Mouse (Mus musculus) mouse embryonic stem cell (cell line): ENCODE data around the gene 1110008L16Rik.
"Not testable (repeated sequence)": the region's sequence is repeated elsewhere in the genome, so short reads cannot be mapped to it uniquely, and the experiment has no call there.

Experiments
- in situ Hi-C, 2 experiments: fragments of 300-500 bp; cut with MboI; formaldehyde crosslinking; loops; 1 replicate in 1 of 2; 3 replicates in 1 of 2; pipeline ENCODE4 v1.14.3; 2019 to 2020; ENCODE audit warnings: low sequenced_read_pairs in 2 of 2, low pct_unique_long_range_greater_than_20kb in 1 of 2, mixed read lengths in 1 of 2; ENCODE audit not compliant: unreplicated experiment in 1 of 2

The 1110008L16Rik gene

GRCm38 (mm10) chr12:55299336-55299735, at the start of gene 1110008L16Rik:
Gene 1110008L16Rik, plus strand, starts transcription at chr12:55299577.
- in situ Hi-C loops = no loop called here

- in situ Hi-C loops = not testable (repeated sequence)
Observed at GRCm38 (mm10) chr12:55261950-55262349, 37.4 kb upstream of the 1110008L16Rik start.

GRCm38 (mm10) chr12:55263385-55263784, 36.0 kb upstream of the 1110008L16Rik start:
- in situ Hi-C loops = not testable (repeated sequence)

- in situ Hi-C loops = no loop called here
Observed at GRCm38 (mm10) chr12:55272243-55272642, 27.1 kb upstream of the 1110008L16Rik start.

- in situ Hi-C loops = not testable (repeated sequence)
Observed at GRCm38 (mm10) chr12:55277583-55277982, 21.8 kb upstream of the 1110008L16Rik start.

GRCm38 (mm10) chr12:55298112-55298511, 1.3 kb upstream of the 1110008L16Rik start:
- in situ Hi-C loops = no loop called here

- in situ Hi-C loops = no loop called here
Observed at GRCm38 (mm10) chr12:55300820-55301351, 1.5 kb downstream of the 1110008L16Rik start.

GRCm38 (mm10) chr12:55301472-55302300, 2.3 kb downstream of the 1110008L16Rik start:
- in situ Hi-C loops = no loop called here

- in situ Hi-C loops = no loop called here
Observed at GRCm38 (mm10) chr12:55302485-55303441, 3.4 kb downstream of the 1110008L16Rik start, which contains the start of gene Ppp2r3c. Gene Ppp2r3c, minus strand, starts transcription at chr12:55302998.

- in situ Hi-C loops = no loop called here
Observed at GRCm38 (mm10) chr12:55306371-55306770, 7.0 kb downstream of the 1110008L16Rik start.

GRCm38 (mm10) chr12:55307566-55307965, 8.2 kb downstream of the 1110008L16Rik start:
- in situ Hi-C loops = no loop called here

- in situ Hi-C loops = no loop called here
Observed at GRCm38 (mm10) chr12:55308731-55309130, 9.4 kb downstream of the 1110008L16Rik start.

- in situ Hi-C loops = no loop called here
Observed at GRCm38 (mm10) chr12:55309501-55309900, 10.1 kb downstream of the 1110008L16Rik start.

- in situ Hi-C loops = loop anchor here in 1 of 2 experiments (10.0 kb wide), 1 partner anchor 193 kb away; no protein-coding TSS in a partner anchor
Observed at GRCm38 (mm10) chr12:55311841-55312240, 12.5 kb downstream of the 1110008L16Rik start.

GRCm38 (mm10) chr12:55313901-55314300, 14.5 kb downstream of the 1110008L16Rik start:
- in situ Hi-C loops = loop anchor here in 1 of 2 experiments (10.0 kb wide), 1 partner anchor 191 kb away; no protein-coding TSS in a partner anchor

- in situ Hi-C loops = loop anchor here (5.0 to 10.0 kb wide), 2 partner anchors 182 to 190 kb away; no protein-coding TSS in a partner anchor
Observed at GRCm38 (mm10) chr12:55315192-55315591, 15.8 kb downstream of the 1110008L16Rik start.

- in situ Hi-C loops = no loop called here
Observed at GRCm38 (mm10) chr12:55321642-55322291, 22.4 kb downstream of the 1110008L16Rik start.

- in situ Hi-C loops = no loop called here
Observed at GRCm38 (mm10) chr12:55325702-55326101, 26.3 kb downstream of the 1110008L16Rik start.
